Mouse (Mus musculus) layer of hippocampus, postnatal 14 days (tissue): Measurements from ENCODE around the gene C1galt1c1. TPM values are rescaled to one million over a fixed set of nuclear protein-coding genes. Genes with fewer than 3 reads are reported as not detected.

ENCODE experiments used
- total RNA-seq, 2 experiments: library from RNA; stranded (reverse); gene quantifications; 2 replicates each; pipeline ENCODE4 v1.2.3; 2021

The C1galt1c1 gene
- total RNA-seq, 2 experiments from 2014 or later = 18.0 to 21.4 TPM

Other genes with a start within 250 kb of the C1galt1c1 start
- 10 to 100 TPM; 66.3 to 73.2 TPM for gene Lamp2, start 178.6 kb downstream of the C1galt1c1 start, total RNA-seq
- 10 to 100 TPM; 39.5 to 40.4 TPM for gene Cul4b, start 58.9 kb downstream of the C1galt1c1 start, total RNA-seq
- gene Mcts1, start 34.5 kb downstream of the C1galt1c1 start, total RNA-seq = 100 to 1,000 TPM in 1 of 2 experiments, 10 to 100 TPM in 1; 86.6 to 103 TPM
- gene 6030498E09Rik, start 137.6 kb upstream of the C1galt1c1 start, total RNA-seq = not detected